8 mouse cellular contexts compared by ENCODE assay signal in genomic region chr10:61715462-61715837, GRCm38 (mm10). TPM values are rescaled to one million over a fixed set of nuclear protein-coding genes. Genes with fewer than 3 reads are reported as not detected.
A peak's percentile ranks its signal among the peaks of the same experiment; 100 is the strongest.
DNase-seq lines count a peak whose midpoint lies in the region; ATAC-seq and TF ChIP-seq lines count a peak whose summit lies in the region.

No protein-coding gene starts in this region.

- no peak; the same call in 1 of the 2 replicates for ATAC-seq in kidney, embryonic 14.5 days (ENCODE audit: low FRiP score, low TSS enrichment)
- ATAC-seq in hindbrain, embryonic 14.5 days (ENCODE audit: low FRiP score), result peak; percentile 65; the same call in 1 of the 2 replicates
- peak; percentile 68 for ATAC-seq in midbrain, embryonic 13.5 days

- no peak for TF ChIP-seq POLR2A in bone marrow macrophage, adult 2 months (IDR thresholded peaks at IDR 0.05; ENCODE audit: borderline replicate concordance, low read depth, low read length)

- peak overlapping the region; percentile 83 for H3K4me2 ChIP-seq in kidney, embryonic 14.5 days (replicated peaks; ENCODE audit: low read depth, low read length)
- peak overlapping the region; percentile 66 for H3K4me2 ChIP-seq in hindbrain, embryonic 14.5 days (replicated peaks)
- H3K4me2 ChIP-seq in midbrain, embryonic 13.5 days (replicated peaks), result peak overlapping the region; percentile 87

- no peak for DNase-seq in kidney, adult 8-10 months
- DNase-seq in hindbrain, embryonic 14.5 days (ENCODE audit: low spot score), result no peak
- no peak for DNase-seq in left cerebral cortex, postnatal 10 days (ENCODE audit: extremely low spot score in 1 of 2, low spot score in 2 of 2)
- DNase-seq in thymus, postnatal 36 days, result no peak
- no peak for DNase-seq in adrenal gland, postnatal 25 days

- no peaks in the 10 kb centered on the region for H3K36me3 ChIP-seq in kidney, embryonic 14.5 days (ENCODE audit: control insufficient read depth, insufficient read depth, low read length)
- H3K36me3 ChIP-seq in hindbrain, embryonic 14.5 days (replicated peaks; ENCODE audit: control insufficient read depth, insufficient read depth), result no peaks in the 10 kb centered on the region
- no peaks in the 10 kb centered on the region for H3K36me3 ChIP-seq in midbrain, embryonic 13.5 days

- H3K4me1 ChIP-seq in kidney, embryonic 14.5 days (ENCODE audit: control insufficient read depth, insufficient read depth, low read length), result peaks cover 4% of the 10 kb centered on the region; the same call in 1 of the 2 replicates
- H3K4me1 ChIP-seq in bone marrow macrophage, adult 2 months (ENCODE audit: control insufficient read depth, insufficient read depth, low read length), result peaks cover 26% of the 10 kb centered on the region
- H3K4me1 ChIP-seq in hindbrain, embryonic 14.5 days (replicated peaks; ENCODE audit: control insufficient read depth, insufficient read depth, low read length), result no peaks in the 10 kb centered on the region
- H3K4me1 ChIP-seq in midbrain, embryonic 13.5 days (replicated peaks), result peaks cover 10% of the 10 kb centered on the region

- H3K27ac ChIP-seq in kidney, embryonic 14.5 days (ENCODE audit: low read depth, low read length), result no peak overlapping the region
- H3K27ac ChIP-seq in bone marrow macrophage, adult 2 months (ENCODE audit: insufficient read depth, low read depth, low read length), result no peak overlapping the region
- no peak overlapping the region for H3K27ac ChIP-seq in hindbrain, embryonic 14.5 days
- no peak overlapping the region for H3K27ac ChIP-seq in midbrain, embryonic 13.5 days

- peak overlapping the region; percentile 52 for H3K9ac ChIP-seq in kidney, embryonic 14.5 days (ENCODE audit: low read depth, low read length)
- peak overlapping the region; percentile 48 for H3K9ac ChIP-seq in hindbrain, embryonic 14.5 days
- peak overlapping the region; percentile 62 for H3K9ac ChIP-seq in midbrain, embryonic 13.5 days (replicated peaks)

- H3K9me3 ChIP-seq in kidney, embryonic 14.5 days (ENCODE audit: control insufficient read depth, low read length), result no peaks in the 10 kb centered on the region
- no peaks in the 10 kb centered on the region for H3K9me3 ChIP-seq in hindbrain, embryonic 14.5 days (ENCODE audit: control insufficient read depth, low read length)
- H3K9me3 ChIP-seq in midbrain, embryonic 13.5 days, result no peaks in the 10 kb centered on the region

- intact Hi-C loops in left cerebral cortex, postnatal 10 days (cut with DNase I), result no loop called here

- TF ChIP-seq CTCF in bone marrow macrophage, adult 2 months (IDR thresholded peaks at IDR 0.05; ENCODE audit: low read depth, low read length), result no peak

- H3K4me3 ChIP-seq in kidney, embryonic 14.5 days (ENCODE audit: low read length), result peak overlapping the region; percentile 64
- H3K4me3 ChIP-seq in bone marrow macrophage, adult 2 months (ENCODE audit: insufficient read depth, low read length), result peak overlapping the region; percentile 81
- H3K4me3 ChIP-seq in hindbrain, embryonic 14.5 days (replicated peaks; ENCODE audit: low read length), result peak overlapping the region; percentile 44
- H3K4me3 ChIP-seq in midbrain, embryonic 13.5 days (replicated peaks), result peak overlapping the region; percentile 52

- 8% methylated on average over 11 of the region's 11 CpGs for WGBS in kidney, embryonic 14.5 days
- 3% methylated on average over 11 of the region's 11 CpGs for WGBS in hindbrain, embryonic 14.5 days
- WGBS in midbrain, embryonic 13.5 days, result 4% methylated on average over 11 of the region's 11 CpGs

- no peaks in the 10 kb centered on the region for H3K27me3 ChIP-seq in kidney, embryonic 14.5 days (ENCODE audit: control insufficient read depth, insufficient read depth, low read length)
- peaks cover 4% of the 10 kb centered on the region; the same call in 1 of the 2 replicates for H3K27me3 ChIP-seq in hindbrain, embryonic 14.5 days (ENCODE audit: control insufficient read depth, insufficient read depth, low read length)
- H3K27me3 ChIP-seq in midbrain, embryonic 13.5 days, result peaks cover 24% of the 10 kb centered on the region; the same call in 1 of the 2 replicates

RNA-seq across cellular contexts. Expression of gene Aifm2, which starts 0.4 kb away (rescaled TPM):
- polyA plus RNA-seq in kidney, embryonic 14.5 days (2014; fragmentation: Nextera tagmentation; extraction: Ambion mirVana), result 10.1 and 15.1 TPM in 2 replicates
- 13.6 and 16.1 TPM in 2 replicates for polyA plus RNA-seq in bone marrow macrophage, adult 2 months (2012; ENCODE audit: insufficient read depth, insufficient read length, missing spikeins)
- 11.9 and 12.3 TPM in 2 replicates for polyA plus RNA-seq in hindbrain, embryonic 14.5 days (2014; fragmentation: Nextera tagmentation; extraction: Ambion mirVana)
- polyA plus RNA-seq in midbrain, embryonic 13.5 days (2015; fragmentation: Nextera tagmentation; extraction: Ambion mirVana), result 4.9 and 6.5 TPM in 2 replicates
- total RNA-seq in left cerebral cortex, postnatal 10 days (2021), result 1 to 10 TPM; 7.0 to 7.4 TPM
- 310 and 356 TPM in 2 replicates for total RNA-seq in adrenal gland, postnatal 25 days (2021)

RNA-seq across cellular contexts. Expression of gene Tysnd1, which starts 20.1 kb away (rescaled TPM):
- 28.8 and 40.3 TPM in 2 replicates for polyA plus RNA-seq in kidney, embryonic 14.5 days (2014; fragmentation: Nextera tagmentation; extraction: Ambion mirVana)
- polyA plus RNA-seq in bone marrow macrophage, adult 2 months (2012; ENCODE audit: insufficient read depth, insufficient read length, missing spikeins), result 15.5 and 15.6 TPM in 2 replicates
- polyA plus RNA-seq in hindbrain, embryonic 14.5 days (2014; fragmentation: Nextera tagmentation; extraction: Ambion mirVana), result 32.0 and 32.1 TPM in 2 replicates
- polyA plus RNA-seq in midbrain, embryonic 13.5 days (2015; fragmentation: Nextera tagmentation; extraction: Ambion mirVana), result 16.3 and 24.9 TPM in 2 replicates
- 10 to 100 TPM; 28.5 to 36.6 TPM for total RNA-seq in left cerebral cortex, postnatal 10 days (2021)
- total RNA-seq in adrenal gland, postnatal 25 days (2021), result 109 and 115 TPM in 2 replicates

RNA-seq across cellular contexts. Expression of gene Sar1a, which starts 35.4 kb away (rescaled TPM):
- polyA plus RNA-seq in kidney, embryonic 14.5 days (2014; fragmentation: Nextera tagmentation; extraction: Ambion mirVana), result 161 and 246 TPM in 2 replicates
- polyA plus RNA-seq in bone marrow macrophage, adult 2 months (2012; ENCODE audit: insufficient read depth, insufficient read length, missing spikeins), result 71.9 and 88.4 TPM in 2 replicates
- polyA plus RNA-seq in hindbrain, embryonic 14.5 days (2014; fragmentation: Nextera tagmentation; extraction: Ambion mirVana), result 211 and 230 TPM in 2 replicates
- polyA plus RNA-seq in midbrain, embryonic 13.5 days (2015; fragmentation: Nextera tagmentation; extraction: Ambion mirVana), result 200 and 207 TPM in 2 replicates
- 100 to 1,000 TPM; 133 to 136 TPM for total RNA-seq in left cerebral cortex, postnatal 10 days (2021)
- total RNA-seq in adrenal gland, postnatal 25 days (2021), result 181 and 195 TPM in 2 replicates
